Mouse (Mus musculus): Measurements from ENCODE around the gene Lrrc75a.

The Lrrc75a gene

GRCm38 (mm10) chr11:62645732-62646494 is 2.4 kb downstream of the Lrrc75a start:
- in situ Hi-C loops (cut with MboI; ENCODE audit: low sequenced_read_pairs), result no loop called here

- in situ Hi-C loops (cut with MboI; ENCODE audit: low sequenced_read_pairs), result no loop called here
Observed at GRCm38 (mm10) chr11:62645337-62645675, 3.0 kb downstream of the Lrrc75a start.

DNA sequence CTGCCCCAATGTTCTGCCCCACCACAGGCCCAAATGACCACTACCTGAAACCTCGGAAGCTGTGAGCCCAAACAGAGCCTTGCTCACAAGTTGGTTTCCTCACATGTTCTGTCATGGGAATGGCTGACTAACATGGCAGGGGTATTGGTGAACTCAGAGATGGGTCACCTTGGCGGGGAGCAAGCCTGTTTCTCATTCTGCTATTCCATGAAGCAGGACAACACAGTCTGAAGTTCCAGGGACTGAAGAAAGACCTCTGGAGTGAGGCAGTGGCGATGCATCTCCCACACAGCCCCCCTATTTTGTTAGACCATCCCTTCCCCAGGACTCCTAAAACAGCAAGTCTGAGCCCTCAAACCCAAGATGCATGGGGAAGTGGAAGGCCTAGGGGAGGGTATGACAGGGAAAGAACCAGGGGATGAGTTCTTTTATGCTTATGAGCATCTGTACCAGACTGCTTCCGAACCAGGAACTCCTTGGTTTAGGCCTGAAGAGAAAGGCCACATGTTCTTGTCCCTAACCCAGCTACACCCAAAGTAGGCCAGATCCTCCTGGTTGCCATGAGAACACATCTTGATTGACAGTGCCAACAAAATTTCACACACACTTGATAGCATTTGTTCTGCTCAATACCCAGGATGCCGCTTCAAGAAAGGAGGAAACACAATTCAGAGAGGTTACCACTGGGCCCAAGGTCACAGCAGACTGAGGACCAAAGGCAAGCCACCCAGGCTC is 3.6 kb downstream of the Lrrc75a start:
- in situ Hi-C loops (cut with MboI; ENCODE audit: low sequenced_read_pairs), result no loop called here

DNA sequence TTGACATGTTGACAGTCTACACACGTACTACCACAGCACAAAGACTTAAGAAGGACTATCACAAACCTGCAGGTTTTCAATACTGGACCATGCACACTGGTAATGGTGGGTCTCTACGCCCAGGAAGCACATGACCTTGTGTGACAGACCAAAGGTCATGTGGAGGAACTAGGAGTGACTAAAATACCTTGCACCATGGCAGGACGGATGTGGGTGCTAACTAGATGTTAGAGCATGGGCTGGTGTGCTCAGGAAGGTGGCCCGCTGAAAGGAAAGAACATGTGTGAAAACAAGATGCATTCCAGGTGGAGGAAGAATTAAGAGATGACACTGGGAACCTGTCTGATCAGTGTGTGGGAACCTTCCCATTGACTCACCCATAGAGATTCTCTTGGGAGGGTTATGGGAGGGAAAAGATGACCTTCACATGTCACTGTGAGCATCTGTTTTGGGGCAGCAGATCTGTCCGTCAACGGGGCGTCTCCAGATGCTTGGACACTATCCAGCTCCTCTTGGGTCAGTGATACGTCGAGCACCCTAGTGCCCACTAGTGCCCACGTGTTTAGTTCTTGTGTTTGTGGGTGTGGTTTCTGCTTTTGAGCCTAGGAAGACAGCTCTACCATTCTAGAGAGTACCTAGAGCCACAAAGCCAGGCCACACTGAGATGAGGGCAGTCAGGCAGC is 4.5 kb downstream of the Lrrc75a start:
- in situ Hi-C loops (cut with MboI; ENCODE audit: low sequenced_read_pairs), result no loop called here

- in situ Hi-C loops (cut with MboI; ENCODE audit: low sequenced_read_pairs), result no loop called here
Observed at GRCm38 (mm10) chr11:62643011-62643631, 5.2 kb downstream of the Lrrc75a start.

DNA sequence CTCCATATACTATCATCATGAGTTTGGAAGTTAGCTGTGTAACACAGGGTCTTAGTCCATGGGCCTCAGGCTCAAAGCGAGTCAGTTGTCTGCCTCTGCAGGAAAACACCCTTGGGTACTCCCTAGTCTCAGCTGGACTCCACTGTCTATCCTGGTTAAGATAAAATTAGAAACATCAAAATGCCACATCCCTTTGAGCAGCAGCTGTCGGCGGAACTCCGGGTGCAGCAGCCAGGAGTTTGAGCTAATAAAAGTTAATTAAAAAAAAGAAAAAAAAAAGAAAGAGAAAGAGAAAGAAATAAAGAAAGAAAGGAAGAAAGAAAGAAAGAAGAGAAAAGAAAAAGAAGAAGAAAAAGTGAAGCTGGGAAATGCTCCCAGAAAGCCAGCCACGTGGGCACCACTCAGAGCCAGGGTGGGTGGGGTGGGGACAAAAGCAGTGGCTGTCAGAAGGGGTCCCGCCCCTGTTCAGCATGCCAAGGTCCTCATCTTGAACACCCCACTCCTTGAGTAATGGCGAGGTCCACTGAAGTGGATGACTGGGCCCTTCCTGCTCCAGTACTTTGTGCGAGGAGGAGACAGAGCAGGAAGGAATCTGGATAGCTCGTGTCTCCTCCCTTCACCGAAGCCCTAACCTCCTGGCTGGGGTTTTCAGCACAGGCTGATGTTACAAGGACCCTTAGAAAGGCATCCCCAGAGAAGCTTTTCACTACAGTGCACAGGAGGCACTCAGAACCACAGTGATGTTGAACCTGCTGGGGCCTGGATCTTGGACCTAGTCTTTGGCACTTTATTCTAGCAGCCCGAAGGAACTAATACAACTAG is 6.1 kb downstream of the Lrrc75a start:
- in situ Hi-C loops (cut with MboI; ENCODE audit: low sequenced_read_pairs), result no loop called here

GRCm38 (mm10) chr11:62640378-62640777 is 7.9 kb downstream of the Lrrc75a start:
- in situ Hi-C loops (cut with MboI; ENCODE audit: low sequenced_read_pairs), result no loop called here

- in situ Hi-C loops (cut with MboI; ENCODE audit: low sequenced_read_pairs), result no loop called here
Observed at GRCm38 (mm10) chr11:62638402-62638801, 9.9 kb downstream of the Lrrc75a start.

GRCm38 (mm10) chr11:62637806-62638205 is 10.5 kb downstream of the Lrrc75a start:
- in situ Hi-C loops (cut with MboI; ENCODE audit: low sequenced_read_pairs), result no loop called here

GRCm38 (mm10) chr11:62637401-62637800 is 10.9 kb downstream of the Lrrc75a start:
- in situ Hi-C loops (cut with MboI; ENCODE audit: low sequenced_read_pairs), result no loop called here

DNA sequence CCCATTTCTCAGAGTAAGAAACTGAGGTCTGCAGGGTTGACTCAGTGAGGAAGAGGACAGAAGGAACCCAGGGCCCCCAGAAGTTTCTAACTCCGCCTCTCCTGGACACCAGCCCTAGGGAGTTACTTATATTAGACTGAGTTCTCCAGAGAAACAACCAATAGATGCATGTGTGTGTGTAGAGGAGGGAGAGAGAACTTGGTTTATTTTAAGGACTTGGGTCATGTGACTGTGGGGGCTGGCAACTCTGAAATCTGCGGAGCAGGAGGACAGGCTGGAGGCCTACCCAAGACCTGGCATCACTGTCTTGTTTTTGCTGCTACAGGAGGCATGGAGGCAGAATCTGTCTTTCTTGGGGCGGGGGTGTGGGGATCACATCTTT is 11.5 kb downstream of the Lrrc75a start:
- in situ Hi-C loops (cut with MboI; ENCODE audit: low sequenced_read_pairs), result no loop called here

DNA sequence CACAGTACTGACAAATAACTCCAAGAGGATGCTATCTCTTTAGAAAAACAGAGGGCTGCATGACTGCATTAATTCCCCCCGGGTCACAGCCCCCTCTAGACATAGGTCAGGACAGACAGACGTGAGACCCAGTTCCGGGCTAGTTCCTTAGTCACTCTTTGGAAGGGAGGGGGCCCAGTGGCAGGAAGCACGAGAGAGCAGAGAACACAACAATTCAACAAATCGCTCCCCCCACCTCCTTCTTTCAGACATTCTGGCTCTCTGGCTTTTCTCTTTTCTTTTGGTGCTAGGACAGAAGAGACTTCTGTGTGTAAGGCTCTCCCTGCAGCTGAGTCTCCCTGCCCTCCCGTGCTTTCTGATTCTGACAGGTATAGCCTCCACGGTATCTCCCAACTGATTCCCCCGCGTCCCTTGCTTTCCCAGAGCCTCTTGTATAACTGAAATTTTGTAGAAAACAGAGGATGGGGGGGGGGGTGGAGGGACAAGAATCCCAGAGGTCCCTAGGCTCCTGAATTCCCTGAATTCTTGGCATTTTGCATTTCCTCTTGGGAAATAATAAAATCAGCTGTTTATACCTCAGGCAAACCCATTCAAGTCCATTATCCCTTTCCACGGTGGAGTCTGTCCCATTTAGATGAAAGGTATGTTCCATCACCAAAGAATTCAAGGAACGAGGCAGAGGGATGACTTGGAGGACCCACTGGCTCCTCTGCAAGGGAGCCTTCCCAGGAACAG is 12.1 kb downstream of the Lrrc75a start:
- in situ Hi-C loops (cut with MboI; ENCODE audit: low sequenced_read_pairs), result no loop called here

DNA sequence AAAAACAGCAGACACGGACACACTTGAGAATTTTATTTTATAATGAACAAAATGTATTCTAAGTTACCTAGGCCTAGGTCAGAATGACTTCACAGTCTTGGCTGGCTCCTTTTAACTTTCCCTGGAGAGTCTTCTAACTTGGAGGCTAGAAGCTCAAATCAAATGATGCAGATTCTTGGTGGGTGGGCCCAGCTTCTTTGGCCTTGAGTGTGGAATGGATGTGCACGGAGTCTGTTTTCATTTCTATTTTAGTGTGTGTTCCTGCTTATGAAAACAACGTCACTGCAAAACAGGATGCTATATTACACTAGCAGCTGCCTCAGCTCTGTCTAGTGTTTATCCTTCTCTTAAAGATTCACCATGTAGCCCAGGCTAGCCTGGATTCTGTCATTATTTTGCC is 12.9 kb downstream of the Lrrc75a start:
- in situ Hi-C loops (cut with MboI; ENCODE audit: low sequenced_read_pairs), result no loop called here

DNA sequence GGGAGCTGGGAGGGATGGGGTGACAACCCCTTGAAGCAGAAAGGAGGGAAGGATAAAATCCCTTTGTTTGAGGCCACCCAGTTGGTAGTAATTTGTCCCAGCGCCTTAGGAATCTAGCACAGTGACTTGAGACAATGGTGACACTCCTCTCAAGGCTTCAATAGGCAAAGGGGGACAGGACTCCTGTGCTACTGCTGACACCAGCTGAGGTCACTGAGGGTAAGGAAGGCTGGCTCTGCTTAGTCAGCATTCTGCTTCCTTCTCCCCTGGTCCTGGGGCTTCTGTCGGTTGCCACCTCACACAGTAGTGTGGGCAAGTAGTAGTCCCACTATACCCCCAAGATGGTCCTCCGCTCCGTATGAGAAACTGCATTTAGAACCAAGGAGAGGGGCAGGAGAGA is 17.2 kb downstream of the Lrrc75a start:
- in situ Hi-C loops (cut with MboI; ENCODE audit: low sequenced_read_pairs), result no loop called here

DNA sequence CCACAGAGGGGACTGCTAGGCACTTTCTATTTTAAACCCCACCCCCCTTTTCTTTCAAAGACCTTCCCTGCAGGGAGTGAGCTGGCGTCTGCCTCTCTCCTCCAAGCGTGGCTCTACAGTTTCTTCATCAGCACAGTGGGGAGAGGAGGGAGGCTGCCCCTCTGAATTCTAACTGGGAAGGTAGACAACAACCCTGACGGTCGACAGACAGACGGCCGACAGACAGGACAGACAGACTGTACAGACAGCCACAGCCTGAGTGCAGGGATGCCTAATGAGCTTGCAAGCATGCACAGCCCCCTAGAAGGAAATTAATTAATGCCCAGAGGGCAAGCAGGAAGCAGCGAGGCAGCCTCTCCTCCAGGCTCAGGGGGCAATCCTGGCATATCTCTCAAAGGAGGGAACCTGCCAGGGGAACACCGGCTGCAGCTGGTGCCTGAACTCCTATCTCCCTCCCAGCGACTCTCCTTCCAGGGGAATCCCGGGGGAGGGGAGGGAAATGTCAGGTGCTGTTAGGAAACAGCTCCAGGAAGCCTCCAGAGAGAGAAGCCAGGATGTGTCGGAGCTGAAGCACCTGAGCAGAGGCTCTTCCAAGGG is 18.0 kb downstream of the Lrrc75a start:
- in situ Hi-C loops (cut with MboI; ENCODE audit: low sequenced_read_pairs), result no loop called here

DNA sequence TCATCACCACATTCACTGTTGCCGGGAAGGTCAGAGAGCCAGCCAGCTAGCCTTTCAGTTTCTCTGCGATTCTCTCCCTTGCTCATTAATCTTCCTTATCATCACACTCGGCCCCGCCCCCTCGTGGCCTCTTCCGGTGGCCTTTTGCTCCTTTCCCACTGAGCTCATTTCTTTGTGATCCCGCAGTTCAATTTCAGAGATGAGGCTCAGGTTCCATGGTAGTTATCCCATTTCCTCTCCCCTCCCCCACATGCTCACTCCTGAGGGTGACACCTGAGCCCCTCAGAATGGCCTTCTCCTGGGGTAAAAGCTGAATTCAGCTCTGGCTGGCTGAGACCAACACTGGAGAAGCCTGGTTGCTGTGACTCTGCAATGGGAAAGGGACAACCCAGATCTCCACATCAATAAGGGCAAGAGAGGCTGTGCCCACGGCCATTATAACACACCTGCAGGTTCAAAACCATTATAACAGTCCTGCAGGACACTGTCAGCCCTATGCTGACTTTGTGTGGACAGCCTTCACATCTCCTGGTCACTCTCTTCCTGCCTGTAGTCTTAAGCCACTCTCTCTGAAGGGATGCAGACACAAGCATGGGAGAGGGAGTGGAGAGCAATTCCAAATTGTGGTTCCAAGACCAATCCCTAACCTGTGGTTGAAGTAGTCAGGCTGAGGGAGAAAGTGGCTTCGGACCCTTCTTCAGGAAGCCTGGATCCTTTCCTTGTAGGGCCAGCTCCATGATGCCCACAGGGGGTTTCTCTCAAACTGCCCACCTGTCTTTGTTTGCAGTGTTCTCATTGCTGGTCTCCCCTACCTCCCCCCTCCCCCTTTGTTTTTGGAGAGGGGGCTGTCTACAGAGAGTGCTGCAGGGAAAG is 18.7 kb downstream of the Lrrc75a start:
- in situ Hi-C loops (cut with MboI; ENCODE audit: low sequenced_read_pairs), result no loop called here

- in situ Hi-C loops (cut with MboI; ENCODE audit: low sequenced_read_pairs), result no loop called here
Observed at GRCm38 (mm10) chr11:62624341-62625291, 23.7 kb downstream of the Lrrc75a start.

- in situ Hi-C loops (cut with MboI; ENCODE audit: low sequenced_read_pairs), result no loop called here
Observed at GRCm38 (mm10) chr11:62622850-62623249, 25.5 kb downstream of the Lrrc75a start.

Data from CH12F3 (cell line).